Mouse (Mus musculus): Measurements from ENCODE around the gene D1Ertd622e. TPM values are rescaled to one million over a fixed set of nuclear protein-coding genes. Genes with fewer than 3 reads are reported as not detected.

The D1Ertd622e gene
- total RNA-seq (2023) = 100 to 1,000 TPM; 115 to 152 TPM

DNA sequence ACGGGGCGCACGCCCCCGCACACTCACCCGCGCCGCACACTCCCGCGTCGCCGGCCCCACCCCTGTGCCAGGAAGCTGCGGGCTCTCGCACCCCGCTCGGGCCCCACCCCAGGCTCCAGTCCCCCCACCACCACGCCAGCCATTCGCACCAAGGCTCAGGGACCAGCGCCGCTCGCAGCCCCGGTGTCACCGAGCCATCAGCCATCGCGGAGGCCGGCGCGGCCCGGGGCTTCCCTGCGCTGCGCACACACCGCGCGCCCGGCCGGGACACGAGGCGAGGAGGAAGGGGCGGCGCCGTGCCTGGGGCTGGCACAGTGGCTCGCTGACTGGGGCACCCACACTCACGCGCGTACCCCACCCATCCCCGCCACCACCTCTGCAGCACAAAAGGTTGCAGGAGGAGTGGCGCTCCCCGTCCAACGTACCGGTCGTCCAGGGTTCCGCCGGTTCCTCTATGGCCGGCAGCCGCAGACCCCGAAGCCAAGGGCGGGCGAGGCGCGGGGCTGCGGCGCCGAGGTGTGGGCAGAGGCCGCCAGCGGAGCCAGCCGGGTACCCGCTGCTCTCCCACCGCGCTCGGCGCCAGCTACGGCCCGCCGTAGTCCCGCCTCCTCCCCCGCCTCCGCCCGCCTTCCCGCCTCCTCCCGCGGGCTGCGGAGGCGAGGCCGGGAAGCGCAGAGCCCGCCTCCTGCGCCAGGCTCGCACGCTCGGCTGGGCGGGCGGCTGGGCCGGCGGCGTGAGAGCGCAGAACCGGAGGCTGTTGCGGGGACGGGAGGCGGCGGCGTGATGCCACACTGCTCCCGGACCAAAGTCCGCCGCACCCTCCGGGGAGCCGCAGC, at the start of gene D1Ertd622e:
D1Ertd622e (minus strand) TSS at position 669 of the 836 bp plus-strand sequence.

Other genes with a start within 250 kb of the D1Ertd622e start
- gene Gin1, start 108.1 kb upstream of the D1Ertd622e start, total RNA-seq (2023) = 10 to 100 TPM in 1 of 2 experiments, 1 to 10 TPM in 1; 6.4 to 10.4 TPM
- gene Ppip5k2, start 108.3 kb upstream of the D1Ertd622e start, total RNA-seq (2023) = 10 to 100 TPM; 27.0 to 29.0 TPM

All from neutrophil, adult 83 days (primary cell).